Mouse (Mus musculus) cerebellum, adult 2 months (tissue): Measurements from ENCODE around the gene Pp2d1. TPM values are rescaled to one million over a fixed set of nuclear protein-coding genes. Genes with fewer than 3 reads are reported as not detected.
"Not testable (repeated sequence)": the region's sequence is repeated elsewhere in the genome, so short reads cannot be mapped to it uniquely, and the experiment has no call there.

Experiments used
- DNase-seq, 2 experiments: peaks; one replicate each; pipeline ENCODE4 v3.0.0; 2021
- H3K27ac ChIP-seq: fragments of 200-500 bp; 2 replicates; pipeline ENCODE4 v1.5.1; 2012; ENCODE audit warnings: low read length, control low read depth, inconsistent platforms; ENCODE audit not compliant: insufficient read depth
- H3K27me3 ChIP-seq: fragments of 200-500 bp; 2 replicates; pipeline ENCODE4 v1.6.1; 2012; ENCODE audit warnings: inconsistent platforms, mild to moderate bottlenecking, low read length, moderate library complexity; ENCODE audit not compliant: control insufficient read depth, insufficient read depth
- H3K4me1 ChIP-seq: fragments of 200-500 bp; 2 replicates; pipeline ENCODE4 v1.6.1; 2011; ENCODE audit warnings: low read length; ENCODE audit not compliant: control insufficient read depth, insufficient read depth
- H3K4me3 ChIP-seq: fragments of 200-500 bp; replicated peaks from 2 replicates; pipeline ENCODE3; 2011; ENCODE audit warnings: mild to moderate bottlenecking, low read depth, low read length, control low read depth; ENCODE audit not compliant: insufficient read depth
- CTCF ChIP-seq: fragments of 200-500 bp; IDR thresholded peaks from 2 replicates; pipeline ENCODE4 v1.5.1; 2011; ENCODE audit warnings: low read depth, mild to moderate bottlenecking, control low read depth, low read length, moderate library complexity, borderline replicate concordance; ENCODE audit not compliant: insufficient read depth
- POLR2A ChIP-seq: fragments of 200-500 bp; IDR thresholded peaks from 2 replicates; pipeline ENCODE4 v1.6.1; 2011; ENCODE audit warnings: low read length, control low read depth, borderline replicate concordance; ENCODE audit not compliant: insufficient read depth
- WGBS: fragments of 180-500 bp; shearing (Covaris S2); methylation state at CpG from one replicate; pipeline ENCODE4 v1.1.7; 2018; 5-methylcytosine and 5-hydroxymethylcytosine counted together
- polyA plus RNA-seq: library from polyadenylated mRNA; depleted of rRNA; stranded (reverse); fragments of >200 nt; gene quantifications from 2 replicates; pipeline ENCODE4 v1.2.3, GENCODE M21; 2012

The Pp2d1 gene
- polyA plus RNA-seq, 1 experiment, result not detected

DNA sequence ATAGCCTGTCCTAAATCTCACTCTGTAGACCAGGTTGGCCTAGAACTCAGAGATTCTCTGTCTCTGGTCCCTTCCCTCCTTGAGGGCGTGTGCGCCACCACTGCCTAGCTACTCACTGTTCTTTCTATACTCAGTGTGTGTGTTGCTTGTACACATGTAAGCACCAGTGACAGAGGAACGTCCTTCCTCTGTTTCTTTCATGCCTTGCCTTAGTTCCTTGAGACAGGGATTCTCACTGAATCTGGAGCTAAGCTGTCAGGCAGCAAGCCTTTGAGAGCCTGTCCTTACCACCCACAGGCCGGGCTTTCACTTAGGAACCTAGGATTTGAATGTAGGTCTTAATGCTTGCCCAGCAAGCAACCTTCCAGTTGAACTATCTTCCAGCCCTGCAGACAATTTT, 40.4 kb upstream of the Pp2d1 start:
- peak; percentile 42 to 53 for DNase-seq
- H3K27me3 ChIP-seq, result no peaks in the 10 kb centered on the region
- peak overlapping the region; percentile 99 for H3K27ac ChIP-seq
- WGBS, result 30% methylated on average over 4 of the region's 4 CpGs
- TF ChIP-seq POLR2A, result no peak
- no peak for TF ChIP-seq CTCF
- H3K4me3 ChIP-seq, result peak overlapping the region; percentile 7
- H3K4me1 ChIP-seq, result peaks cover 32% of the 10 kb centered on the region

DNA sequence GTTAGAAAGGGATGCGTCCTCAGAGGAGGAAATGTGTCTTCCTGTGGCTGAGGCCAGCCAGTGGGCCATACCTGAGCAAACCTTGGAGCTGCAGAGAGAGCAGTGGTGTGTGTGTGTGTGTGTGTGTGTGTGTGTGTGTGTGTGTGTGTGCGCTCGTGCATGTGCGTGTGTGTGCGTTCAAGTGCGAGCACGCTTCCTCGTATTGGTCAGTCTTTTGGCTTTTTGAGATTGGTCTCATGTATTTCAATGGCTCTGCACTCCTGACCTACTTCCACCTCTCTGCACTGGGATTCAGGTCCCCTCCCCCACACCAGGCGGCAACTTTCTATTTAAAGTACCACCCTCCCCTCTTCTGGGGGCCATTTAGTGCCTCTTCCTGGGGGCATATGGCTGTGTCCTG, 39.5 kb upstream of the Pp2d1 start:
- DNase-seq, result peak; percentile 87 to 94
- 10% methylated on average over 9 of the region's 9 CpGs for WGBS
- Histone ChIP-seq H3K4me3 (peak overlapping the region; percentile 27), H3K27ac (peak overlapping the region; percentile 99), H3K27me3 (no peaks in the 10 kb centered on the region), H3K4me1 (peaks cover 31% of the 10 kb centered on the region)
- TF ChIP-seq POLR2A (peak; percentile 20; the same call in 1 of the 2 replicates), CTCF (no peak)

DNA sequence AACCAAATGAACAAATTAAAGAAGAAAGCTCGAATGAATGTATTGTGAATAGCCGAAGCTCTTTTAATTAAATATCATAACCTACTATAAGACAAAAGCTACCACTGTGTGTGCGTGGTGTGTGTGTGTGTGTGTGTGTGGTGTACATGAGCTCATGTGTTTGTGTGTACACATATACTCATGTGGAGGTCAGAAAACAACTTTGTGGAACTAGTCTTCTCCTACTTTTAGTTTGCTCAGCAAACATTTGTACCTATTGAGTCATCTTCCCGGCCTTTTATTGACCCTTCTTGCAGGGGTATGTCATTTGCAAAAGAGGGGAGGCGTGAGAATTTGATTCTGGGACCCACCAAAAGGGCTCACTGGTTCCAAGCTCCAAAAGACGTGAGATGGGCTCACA, 39.0 kb upstream of the Pp2d1 start:
- H3K4me1 ChIP-seq, result peaks cover 30% of the 10 kb centered on the region
- no peak overlapping the region for H3K4me3 ChIP-seq
- peak overlapping the region; percentile 99 for H3K27ac ChIP-seq
- DNase-seq, result no peak
- no peaks in the 10 kb centered on the region for H3K27me3 ChIP-seq
- TF ChIP-seq POLR2A (no peak), CTCF (no peak)
- WGBS, result 74% methylated on average over 6 of the region's 6 CpGs

DNA sequence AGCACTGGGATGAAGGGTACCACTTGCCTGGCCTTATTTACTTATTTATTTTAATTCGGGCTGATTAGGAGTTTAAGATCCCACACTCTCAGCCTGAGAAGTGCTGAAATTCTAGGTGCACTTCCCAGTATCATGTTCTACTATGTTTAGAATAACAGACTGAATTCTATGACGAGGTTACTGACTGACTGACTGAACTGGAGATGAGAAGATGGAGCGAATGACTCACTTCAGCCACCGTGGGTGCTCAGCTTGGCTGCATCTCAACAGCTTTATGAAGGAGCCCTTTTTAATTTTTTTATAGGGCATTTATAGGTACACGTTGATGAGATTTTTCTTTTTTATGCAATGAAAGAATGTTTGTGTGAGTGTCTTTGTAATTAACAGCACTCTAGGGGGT, 38.5 kb upstream of the Pp2d1 start:
- peaks cover 31% of the 10 kb centered on the region for H3K4me1 ChIP-seq
- H3K4me3 ChIP-seq, result no peak overlapping the region
- 26% methylated on average over 5 of the region's 5 CpGs for WGBS
- peak in 1 of 2 experiments; percentile 77 for DNase-seq
- H3K27me3 ChIP-seq, result no peaks in the 10 kb centered on the region
- peak overlapping the region; percentile 99 for H3K27ac ChIP-seq
- no peak for TF ChIP-seq POLR2A
- TF ChIP-seq CTCF, result no peak

DNA sequence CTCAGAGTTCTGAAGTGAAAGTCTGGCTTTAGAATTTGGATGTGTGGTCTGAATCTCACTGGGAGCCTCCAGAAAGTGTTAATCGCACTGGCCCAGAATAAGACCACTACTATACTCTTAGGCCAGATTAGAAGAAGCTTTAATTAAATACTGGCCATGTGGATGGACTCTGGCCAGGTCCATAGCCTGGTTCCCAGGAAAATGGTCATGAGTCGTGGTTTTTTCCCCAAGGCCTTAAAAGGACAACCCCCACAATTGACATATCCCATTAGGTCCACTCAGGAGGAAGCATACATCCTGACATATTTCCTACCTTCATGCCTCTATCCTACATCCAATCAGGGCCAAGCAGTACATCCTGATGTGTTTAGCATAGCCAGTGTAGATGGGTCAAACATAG, 37.9 kb upstream of the Pp2d1 start:
- no peaks in the 10 kb centered on the region for H3K27me3 ChIP-seq
- TF ChIP-seq CTCF, result no peak
- TF ChIP-seq POLR2A, result no peak
- H3K4me3 ChIP-seq, result no peak overlapping the region
- peaks cover 28% of the 10 kb centered on the region for H3K4me1 ChIP-seq
- H3K27ac ChIP-seq, result peak overlapping the region; percentile 80
- WGBS, result 15% methylated on average over 2 of the region's 2 CpGs
- peak in 1 of 2 experiments; percentile 46 for DNase-seq

DNA sequence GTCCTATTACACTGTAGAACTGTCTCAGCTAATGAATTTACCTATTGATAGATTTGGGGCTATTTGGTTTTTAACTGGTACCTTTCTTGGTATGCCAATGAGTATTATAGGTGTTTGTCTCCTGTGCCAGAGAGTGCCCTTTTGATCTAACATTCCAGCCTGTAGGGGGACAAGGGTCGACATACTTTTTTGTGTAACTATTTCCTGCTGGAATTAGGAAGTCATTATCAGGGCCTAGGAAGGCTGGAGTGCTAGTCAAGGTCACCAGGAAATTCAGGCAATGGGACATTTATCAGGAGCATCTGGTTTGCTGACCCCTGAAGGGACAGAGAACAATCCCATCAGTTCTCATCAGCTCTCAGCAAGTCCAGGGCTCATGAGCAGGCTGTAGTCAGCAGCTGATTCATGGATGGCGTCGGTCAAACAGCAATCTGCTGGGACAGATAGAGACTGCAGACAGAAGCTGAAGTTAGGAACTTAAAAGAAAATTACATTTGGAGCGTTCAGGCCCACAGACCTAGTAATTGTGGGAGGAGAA, 33.8 kb upstream of the Pp2d1 start:
- TF ChIP-seq CTCF, result no peak
- TF ChIP-seq POLR2A, result no peak
- no peak overlapping the region for H3K4me3 ChIP-seq
- H3K4me1 ChIP-seq, result peaks cover 21% of the 10 kb centered on the region
- WGBS, result 52% methylated on average over 4 of the region's 4 CpGs
- peak overlapping the region; percentile 28; the same call in 1 of the 2 replicates for H3K27ac ChIP-seq
- no peaks in the 10 kb centered on the region for H3K27me3 ChIP-seq
- peak in 1 of 2 experiments; percentile 19 for DNase-seq

DNA sequence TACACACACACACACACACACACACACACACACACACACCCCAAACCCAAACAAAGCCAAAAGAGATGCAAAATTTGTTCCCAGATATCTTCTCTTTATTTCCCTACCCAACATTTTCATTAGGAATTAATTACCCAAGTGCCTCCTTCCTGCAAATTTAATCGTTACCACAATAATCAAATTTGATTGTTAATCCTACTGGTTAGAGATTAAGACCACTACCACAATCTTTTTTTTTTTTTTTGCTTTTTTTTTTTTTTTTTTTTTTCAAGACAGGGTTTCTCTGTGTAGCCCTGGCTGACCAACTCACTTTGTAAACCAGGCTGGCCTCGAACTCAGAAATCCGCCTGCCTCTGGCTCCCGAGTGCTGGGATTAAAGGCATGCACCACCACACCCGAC, 31.7 kb upstream of the Pp2d1 start:
- peak in 1 of 2 experiments; percentile 19 for DNase-seq
- not testable (repeated sequence) for H3K27ac ChIP-seq, H3K27me3 ChIP-seq, H3K4me3 ChIP-seq
- 88% methylated on average over 5 of the region's 5 CpGs for WGBS
- H3K4me1 ChIP-seq, result peaks cover 16% of the 10 kb centered on the region

DNA sequence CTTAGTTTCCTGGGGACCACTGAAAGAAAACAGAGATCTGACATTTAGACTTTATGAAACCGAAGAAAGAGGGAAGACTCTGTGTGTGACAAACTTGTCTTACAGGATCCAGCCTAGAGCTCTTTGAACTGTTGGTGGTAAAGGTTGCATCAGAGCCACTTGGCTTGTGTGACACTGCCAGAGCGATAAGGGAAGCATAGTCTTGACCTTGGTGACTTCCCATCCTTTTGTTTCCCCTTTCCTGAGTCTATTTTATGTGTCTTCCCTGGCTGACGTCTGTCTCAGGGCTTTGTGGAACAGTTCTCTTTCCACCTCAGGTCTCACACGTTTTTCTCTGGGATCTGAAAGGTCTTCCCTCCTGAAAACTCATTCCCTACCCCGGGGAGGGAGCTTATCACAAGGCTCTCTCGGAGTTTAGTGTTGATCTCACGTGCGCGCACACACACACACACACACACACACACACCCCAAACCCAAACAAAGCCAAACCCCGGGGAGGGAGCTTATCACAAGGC, 31.2 kb upstream of the Pp2d1 start:
- DNase-seq, result no peak
- Histone ChIP-seq H3K27ac (peak overlapping the region; percentile 38; the same call in 1 of the 2 replicates), H3K4me1 (peaks cover 13% of the 10 kb centered on the region), H3K27me3 (no peaks in the 10 kb centered on the region), H3K4me3 (no peak overlapping the region)
- whole genome bisulfite sequencing, result 34% methylated on average over 10 of the region's 10 CpGs
- TF ChIP-seq CTCF, result no peak
- no peak for TF ChIP-seq POLR2A

DNA sequence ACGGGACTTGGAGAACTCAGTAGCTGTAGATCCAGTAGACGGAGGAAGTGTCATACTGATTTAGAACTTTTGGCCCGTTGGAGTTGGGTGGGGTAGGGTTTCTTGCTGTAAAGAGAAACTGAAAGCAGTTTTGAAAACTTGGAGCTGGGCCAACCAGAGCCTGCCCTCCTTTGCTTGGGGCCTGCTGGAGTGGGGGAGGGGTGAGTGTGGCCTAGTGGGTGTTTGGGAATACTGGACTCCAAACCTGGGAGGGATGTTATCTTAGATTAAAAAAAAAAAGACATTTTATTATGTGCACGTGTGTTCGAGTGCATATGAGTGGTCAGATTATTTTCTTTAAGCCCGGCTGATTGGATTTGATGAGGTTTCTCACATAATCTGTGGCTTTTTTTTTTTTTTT, 30.6 kb upstream of the Pp2d1 start:
- TF ChIP-seq POLR2A, result no peak
- TF ChIP-seq CTCF, result no peak
- 20% methylated on average over 6 of the region's 6 CpGs for WGBS
- Histone ChIP-seq H3K4me1 (peaks cover 13% of the 10 kb centered on the region), H3K27me3 (no peaks in the 10 kb centered on the region), H3K27ac (peak overlapping the region; percentile 54; the same call in 1 of the 2 replicates), H3K4me3 (peak overlapping the region; percentile 5)
- peak; percentile 65 to 69 for DNase-seq
